Mouse (Mus musculus) gastrocnemius, adult 8-10 months (tissue): ENCODE measurements around the gene Prm3. TPM values are rescaled to one million over a fixed set of nuclear protein-coding genes. Genes with fewer than 3 reads are reported as not detected.

Experiments used
- DNase-seq, 2 experiments: peaks; one replicate each; pipeline ENCODE4 v3.0.0; 2022; ENCODE audit warnings: low spot score in 2 of 2
- total RNA-seq, 4 experiments: library from RNA; stranded (reverse); gene quantifications; 2 replicates each; pipeline ENCODE4 v1.2.4; 2022

Prm3 gene
- total RNA-seq, 4 experiments from 2014 or later, result not detected

GRCm38 (mm10) chr16:10771769-10772510 is 18.8 kb downstream of the Prm3 start:
- DNase-seq, result no peak

DNA sequence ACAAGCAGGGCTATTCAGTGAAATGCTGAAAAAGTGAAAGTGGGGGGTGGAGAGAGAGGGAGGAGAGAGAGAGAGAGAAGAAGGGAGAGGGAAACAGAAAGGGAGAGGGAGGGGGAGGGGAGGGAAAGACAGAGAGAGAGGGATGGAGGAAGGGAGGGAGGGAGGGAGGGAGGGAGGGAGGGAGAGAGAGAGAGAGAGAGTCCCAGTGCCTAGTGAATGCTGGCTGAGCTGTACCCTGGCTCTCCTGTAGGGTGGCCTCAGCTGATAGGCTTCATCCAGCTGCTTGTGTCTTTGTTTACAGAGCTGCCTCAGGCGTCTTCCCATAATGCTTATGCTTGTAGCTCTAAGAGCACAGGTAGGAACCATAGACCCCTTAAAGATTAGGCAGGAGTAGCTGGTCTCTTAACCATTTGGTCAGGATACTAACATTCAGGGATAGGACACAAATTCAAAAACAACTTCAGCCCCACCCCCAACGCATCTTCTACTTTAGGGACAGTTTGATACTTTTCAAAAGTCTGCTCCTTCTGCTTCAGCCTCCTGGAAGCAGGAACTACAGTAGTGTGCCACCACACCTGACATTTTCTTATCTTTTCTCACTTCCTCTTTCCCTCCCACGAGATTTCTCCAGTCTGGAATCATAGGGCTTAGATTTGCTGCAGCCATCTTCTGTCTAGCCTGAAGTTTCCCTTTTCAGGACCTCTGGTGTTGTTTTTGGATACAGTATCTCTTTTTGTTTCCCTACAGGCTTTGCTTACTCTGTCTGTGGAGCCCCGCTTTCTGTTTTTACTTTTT is 20.0 kb downstream of the Prm3 start:
- no peak for DNase-seq

GRCm38 (mm10) chr16:10769661-10770060 is 21.1 kb downstream of the Prm3 start:
- DNase-seq, result no peak

DNA sequence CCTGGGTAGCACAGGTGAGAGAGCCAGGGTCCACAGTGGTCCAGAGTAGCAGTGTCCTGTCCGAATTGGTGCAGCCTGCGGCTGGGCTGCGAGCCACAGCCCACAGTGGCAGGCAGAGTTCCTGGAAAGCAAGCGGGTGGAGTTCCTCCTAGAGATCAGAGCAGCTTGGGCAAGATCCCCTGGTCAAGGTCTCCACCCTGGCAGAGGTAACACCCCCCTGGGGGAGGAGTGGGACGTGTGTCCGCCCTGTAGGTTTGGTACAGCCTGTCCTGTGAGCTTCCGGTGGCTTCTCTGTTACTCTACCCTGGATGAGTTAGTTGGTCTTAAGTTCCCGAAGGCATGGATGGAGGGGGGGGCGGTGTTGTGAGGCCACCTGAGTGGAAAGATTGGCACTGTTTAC is 21.9 kb downstream of the Prm3 start:
- no peak for DNase-seq

GRCm38 (mm10) chr16:10767158-10767557 is 23.6 kb downstream of the Prm3 start:
- peak in 1 of 2 experiments; percentile 42 for DNase-seq

DNA sequence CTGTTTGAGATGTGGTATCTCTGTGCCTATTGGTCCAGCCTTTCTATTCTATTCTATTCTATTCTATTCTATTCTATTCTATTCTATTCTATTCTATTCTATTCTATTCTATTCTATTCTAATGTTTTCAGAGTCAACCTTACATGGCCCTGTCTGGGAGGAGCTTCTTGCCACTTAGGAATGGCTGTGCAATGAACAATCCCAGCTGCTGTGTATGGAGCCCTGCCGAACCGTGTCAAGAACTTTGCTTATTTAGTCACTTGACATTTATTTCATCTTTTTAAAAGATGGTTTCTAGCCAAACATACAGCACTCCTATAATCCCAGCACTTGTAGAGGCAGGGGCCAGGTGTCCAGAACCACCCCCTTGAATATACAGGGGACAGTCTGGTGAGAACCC is 26.4 kb downstream of the Prm3 start:
- no peak for DNase-seq

DNA sequence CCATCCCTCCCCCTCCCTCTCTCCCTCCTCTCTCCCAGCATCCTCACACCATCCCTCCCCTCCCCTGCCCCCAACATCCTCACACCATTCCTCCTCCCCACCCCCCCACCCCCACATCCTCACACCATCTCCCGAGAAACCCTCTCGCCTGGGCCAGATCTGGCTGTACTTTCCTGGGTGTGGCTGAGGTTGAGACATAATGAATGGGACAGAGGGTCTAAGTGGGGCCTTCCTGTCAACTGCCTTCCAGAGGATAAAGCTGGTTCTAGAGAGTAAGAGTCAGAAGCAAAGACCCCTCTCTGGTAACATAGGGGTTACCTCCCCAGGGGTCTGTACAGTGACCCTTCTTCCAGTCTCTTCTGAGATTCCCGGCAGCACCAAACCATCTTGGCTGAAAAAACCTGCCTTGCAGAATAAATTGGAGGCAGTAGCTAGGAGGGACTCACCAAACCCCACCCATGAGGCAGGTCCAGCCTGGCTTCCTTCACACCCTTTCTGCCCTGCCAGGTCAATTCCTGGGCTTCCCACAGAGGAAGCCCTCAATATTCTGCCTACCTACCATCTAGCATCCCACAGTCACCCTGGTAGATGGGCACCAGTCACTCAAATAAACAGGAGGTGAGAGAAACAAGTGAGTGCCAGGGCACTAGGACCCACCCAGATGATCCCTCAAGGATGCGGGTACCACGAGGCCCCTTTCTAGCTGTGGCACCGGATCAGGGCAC is 27.0 kb downstream of the Prm3 start:
- no peak for DNase-seq

DNA sequence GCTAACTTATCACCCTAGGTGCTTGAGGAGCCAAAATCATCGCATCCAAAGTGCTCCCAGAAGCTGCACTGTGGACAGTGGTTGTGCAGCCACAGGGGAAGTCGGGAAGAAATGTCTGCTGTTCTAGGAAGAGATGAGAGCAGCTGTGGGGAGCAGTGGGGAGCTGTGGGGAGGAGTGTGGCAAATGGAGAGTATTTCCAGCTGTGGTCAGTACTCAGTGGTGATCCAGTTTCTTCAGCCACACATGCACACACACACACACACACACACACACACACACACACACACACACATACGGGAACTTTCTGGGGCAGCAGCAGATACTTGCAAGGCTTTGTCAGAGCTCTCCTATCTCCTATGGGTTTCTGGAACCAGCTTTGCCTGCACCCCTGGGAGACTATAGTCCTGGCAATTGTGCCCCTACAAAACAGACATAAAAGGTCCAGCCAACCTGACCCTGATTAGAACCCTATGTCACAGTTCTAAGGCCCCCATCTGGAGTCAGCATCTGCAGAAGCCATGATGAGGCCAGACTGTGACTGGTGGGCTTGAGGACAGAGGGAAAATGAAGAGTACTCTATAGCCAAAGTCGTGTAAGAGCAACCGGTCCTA is 28.0 kb downstream of the Prm3 start:
- no peak for DNase-seq

GRCm38 (mm10) chr16:10761182-10761581 is 29.5 kb downstream of the Prm3 start:
- no peak for DNase-seq

DNA sequence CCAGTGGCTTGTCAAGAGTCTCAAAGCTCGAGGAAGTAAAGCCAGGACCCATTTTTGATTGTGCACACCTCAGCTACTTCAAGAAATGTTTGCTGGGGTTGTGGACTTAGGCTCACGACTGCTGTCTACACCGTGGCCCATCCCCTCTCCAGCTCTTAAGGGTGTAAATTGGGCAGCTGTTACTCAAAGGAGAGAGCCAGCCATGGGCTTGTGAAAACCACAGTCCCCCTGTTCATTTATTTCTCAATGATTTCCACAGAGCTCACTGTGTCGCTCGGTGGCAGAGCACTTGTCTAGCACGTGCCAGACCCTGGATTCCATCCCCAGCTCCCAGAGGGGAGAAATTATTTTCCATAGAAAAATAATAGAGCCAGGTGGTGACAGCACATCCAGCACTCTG is 34.5 kb downstream of the Prm3 start:
- no peak for DNase-seq

DNA sequence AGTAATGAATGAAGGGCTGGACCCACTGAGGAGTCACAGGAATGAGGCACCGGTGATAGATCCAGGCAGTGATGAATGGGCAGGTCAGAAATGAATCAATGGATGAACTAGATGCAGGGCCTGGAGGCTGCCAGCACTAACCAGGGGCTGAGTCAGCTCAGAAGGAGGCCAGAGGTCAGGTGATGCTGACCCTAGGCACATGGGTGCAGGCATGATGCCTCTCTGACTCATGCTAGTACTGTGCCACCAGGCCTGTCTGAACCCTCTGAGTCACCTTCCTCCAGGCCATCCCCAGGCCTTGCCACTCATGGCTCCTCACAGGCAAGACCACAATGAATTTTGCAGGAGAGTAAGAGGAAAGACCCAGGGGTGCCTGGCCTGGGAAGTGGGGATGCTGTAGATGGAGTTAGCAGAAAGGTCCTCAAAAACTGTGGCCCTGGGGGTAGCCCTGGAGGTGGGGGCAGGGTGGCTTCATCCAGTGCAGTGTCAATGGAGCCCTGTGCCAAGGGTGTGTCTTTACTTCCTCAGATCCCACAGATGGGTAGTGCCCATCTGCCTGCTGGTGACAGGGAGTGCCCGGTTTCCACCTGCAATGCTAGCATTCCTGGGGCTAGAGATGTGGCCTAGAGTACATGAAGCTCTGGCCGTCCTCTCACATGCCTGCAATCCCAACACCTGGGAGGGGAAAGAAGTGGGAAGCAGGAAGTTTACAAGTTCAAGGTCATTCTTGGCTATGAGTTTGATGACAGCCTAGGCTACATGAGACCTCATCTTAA is 36.0 kb downstream of the Prm3 start:
- no peak for DNase-seq

GRCm38 (mm10) chr16:10749824-10750223 is 40.9 kb downstream of the Prm3 start:
- DNase-seq, result no peak

DNA sequence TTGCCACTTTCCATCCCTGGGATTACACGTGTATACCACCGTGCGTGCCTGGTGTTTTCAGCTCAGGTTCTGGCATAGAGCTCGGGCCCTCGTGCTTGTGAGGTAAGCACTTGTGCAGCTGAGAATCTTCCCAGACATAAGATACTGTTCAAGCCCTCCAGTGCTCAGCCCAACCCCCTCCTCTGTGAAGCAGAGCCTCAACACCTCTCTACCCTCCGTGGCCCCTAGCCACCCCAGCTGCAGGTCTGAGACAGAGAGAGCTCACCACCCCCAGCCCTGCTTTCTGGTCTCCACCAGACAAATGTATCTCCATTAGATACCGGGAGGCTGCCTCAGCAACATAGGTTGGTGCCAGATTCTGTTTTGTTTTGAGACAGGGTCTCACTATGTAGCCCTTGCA is 41.5 kb downstream of the Prm3 start:
- DNase-seq, result no peak

DNA sequence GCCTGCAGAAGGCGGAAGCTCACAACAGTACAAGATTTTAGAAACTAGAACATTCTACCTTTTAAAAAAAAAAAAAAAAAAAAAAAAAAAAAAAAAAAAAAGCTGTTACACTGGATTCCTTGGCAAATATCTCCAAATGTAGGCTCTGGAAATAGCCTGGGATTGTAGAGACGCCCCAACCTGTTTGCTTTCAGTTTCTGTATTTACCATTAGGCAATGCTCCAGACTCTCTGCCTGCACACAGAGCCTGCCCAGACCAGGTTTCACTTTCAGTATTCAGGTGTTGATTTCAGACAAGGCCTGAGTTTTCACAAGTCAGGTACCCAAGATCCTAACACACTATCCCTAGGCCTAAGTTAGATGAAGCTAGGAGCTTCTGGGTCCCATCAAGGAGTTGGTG is 49.6 kb downstream of the Prm3 start:
- no peak for DNase-seq

Other genes starting within 250 kb of the Prm3 start
- 10 to 100 TPM; 40.4 to 70.4 (median 53.3) TPM for gene Dexi, start 247.9 kb downstream of the Prm3 start, total RNA-seq
- 10 to 100 TPM; 55.6 to 90.9 (median 70.4) TPM for gene Clec16a, start 245.6 kb downstream of the Prm3 start, total RNA-seq
- under 1 TPM in 3 of 4 experiments, not detected in 1; 0.31 to 0.49 (median 0.35) TPM for gene Socs1, start 5.4 kb downstream of the Prm3 start, total RNA-seq
- gene Tnp2, start 2.3 kb downstream of the Prm3 start, total RNA-seq, result not detected
- not detected for gene Prm2, start 5.2 kb upstream of the Prm3 start, total RNA-seq
- not detected for gene Prm1, start 14.9 kb upstream of the Prm3 start, total RNA-seq
- gene Gm11172, start 22.0 kb upstream of the Prm3 start, total RNA-seq, result not detected
- gene Rmi2, start 44.1 kb upstream of the Prm3 start, total RNA-seq, result 1 to 10 TPM in 2 of 4 experiments, under 1 TPM in 2; 0.48 to 1.8 (median 1.0) TPM